Mouse (Mus musculus) limb, embryonic 14.5 days (tissue): Measurements from ENCODE around the gene Tssk3. TPM values are rescaled to one million over a fixed set of nuclear protein-coding genes. Genes with fewer than 3 reads are reported as not detected.

Experiments
- ATAC-seq: fragments of 200-750 bp; cut with Nextera tagmentation; 2 replicates; pipeline ENCODE4 v1.8.0; 2017; ENCODE audit warnings: low read depth, moderate number of reproducible peaks, moderate TSS enrichment; ENCODE audit not compliant: low FRiP score
- DNase-seq: peaks from one replicate; pipeline ENCODE4 v3.0.0-alpha.2; 2015; ENCODE audit warnings: low spot score
- H3K27ac ChIP-seq: fragments of 300-500 bp; sonication (generic); replicated peaks from 2 replicates; pipeline ENCODE4 v1.5.1; 2014; ENCODE audit warnings: low read depth, mild to moderate bottlenecking, low read length, moderate library complexity, mixed read lengths
- H3K27me3 ChIP-seq: fragments of 300-500 bp; sonication (generic); 2 replicates; pipeline ENCODE4 v1.6.1; 2014; ENCODE audit warnings: low read length, mixed read lengths; ENCODE audit not compliant: control insufficient read depth, insufficient read depth
- H3K36me3 ChIP-seq: fragments of 300-500 bp; sonication (generic); 2 replicates; pipeline ENCODE4 v1.6.1; 2014; ENCODE audit warnings: mild to moderate bottlenecking, low read length, moderate library complexity, mixed read lengths; ENCODE audit not compliant: control insufficient read depth, insufficient read depth
- H3K4me1 ChIP-seq: fragments of 300-500 bp; sonication (generic); 2 replicates; pipeline ENCODE4 v1.6.1; 2014; ENCODE audit warnings: antibody characterized with exemption, low read length, mixed read lengths; ENCODE audit not compliant: control insufficient read depth, insufficient read depth
- H3K4me2 ChIP-seq: fragments of 300-500 bp; sonication (generic); replicated peaks from 2 replicates; pipeline ENCODE4 v1.6.1; 2014; ENCODE audit warnings: low read depth, mild to moderate bottlenecking, low read length, moderate library complexity; ENCODE audit not compliant: severe bottlenecking
- H3K4me3 ChIP-seq: fragments of 300-500 bp; sonication (generic); replicated peaks from 2 replicates; pipeline ENCODE4 v1.5.1; 2014; ENCODE audit warnings: low read length
- H3K9ac ChIP-seq: fragments of 300-500 bp; sonication (generic); 2 replicates; pipeline ENCODE4 v1.6.1; 2014; ENCODE audit warnings: mild to moderate bottlenecking, low read depth, low read length, moderate library complexity; ENCODE audit not compliant: severe bottlenecking
- H3K9me3 ChIP-seq: fragments of 300-500 bp; sonication (generic); 2 replicates; pipeline ENCODE4 v1.6.1; 2016; ENCODE audit warnings: low read length; ENCODE audit not compliant: control insufficient read depth
- POLR2A ChIP-seq: fragments of 200-500 bp; IDR thresholded peaks from 2 replicates; pipeline ENCODE4 v1.8.0; 2012; ENCODE audit warnings: inconsistent platforms, mild to moderate bottlenecking, moderate library complexity, borderline replicate concordance; ENCODE audit not compliant: insufficient read depth, insufficient read length; ENCODE audit errors: extremely low read depth
- WGBS: fragments of 180-500 bp; shearing (Covaris S2); extraction: QIAGEN DNeasy Blood & Tissue Kit; methylation state at CpG from one replicate; pipeline ENCODE4 v1.1.7; 2014; 5-methylcytosine and 5-hydroxymethylcytosine counted together
- polyA plus RNA-seq, 2 experiments: library from polyadenylated mRNA; depleted of rRNA in 1 of 2; stranded (reverse) in 1 of 2; unstranded in 1 of 2; fragments of >200 nt; fragmentation: Nextera tagmentation in 1 of 2; extraction: Ambion mirVana in 1 of 2; gene quantifications; 2 replicates each; pipeline versions ENCODE4 v1.2.1 to v1.2.3; 2012 to 2014

Gene Tssk3
- polyA plus RNA-seq, 2 experiments = not detected

DNA sequence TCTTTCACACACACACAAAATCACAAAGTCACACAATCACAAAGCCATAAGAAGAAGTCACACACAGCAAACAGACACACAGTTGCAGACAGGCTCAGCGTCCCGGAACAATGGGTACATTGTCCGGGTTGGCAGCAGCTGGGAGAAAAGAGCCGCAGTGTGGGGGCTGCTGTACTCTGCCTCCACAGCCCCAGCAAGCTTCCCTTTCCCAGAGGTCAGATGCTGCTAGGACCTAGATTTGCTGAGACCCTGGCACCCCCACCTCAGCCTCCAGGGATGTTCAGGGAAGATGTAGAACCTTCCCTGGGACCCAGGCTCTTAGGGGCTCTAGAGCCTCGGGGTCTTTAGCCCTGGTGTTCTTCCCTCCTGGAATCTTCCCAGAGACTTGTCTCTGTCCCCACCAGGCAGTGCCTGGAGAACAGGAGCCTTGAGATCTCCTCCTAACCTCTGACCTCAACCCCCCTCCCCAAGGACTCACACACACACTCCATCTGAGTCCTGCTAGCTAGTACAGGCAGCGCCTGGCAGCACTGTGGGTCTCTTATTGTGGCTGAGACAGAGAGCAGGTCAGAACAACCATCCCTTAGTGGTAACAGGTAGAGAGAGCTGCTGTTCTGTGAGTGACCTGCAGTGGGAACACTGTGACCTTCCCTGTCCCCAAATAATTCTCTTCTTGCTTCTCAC is 20.7 kb upstream of the Tssk3 start:
- Histone ChIP-seq H3K9ac (no peak overlapping the region), H3K27me3 (no peaks in the 10 kb centered on the region), H3K9me3 (no peaks in the 10 kb centered on the region), H3K4me3 (no peak overlapping the region), H3K36me3 (peaks cover 15% of the 10 kb centered on the region), H3K4me2 (no peak overlapping the region), H3K27ac (no peak overlapping the region), H3K4me1 (peaks cover 10% of the 10 kb centered on the region; the same call in 1 of the 2 replicates)
- TF ChIP-seq POLR2A = no peak
- ATAC-seq (no peak), DNase-seq (no peak)
- 56% methylated on average over 6 of the region's 6 CpGs for WGBS

- Histone ChIP-seq H3K27me3 (no peaks in the 10 kb centered on the region), H3K9ac (no peak overlapping the region), H3K9me3 (no peaks in the 10 kb centered on the region), H3K4me3 (no peak overlapping the region), H3K36me3 (peaks cover 10% of the 10 kb centered on the region), H3K27ac (no peak overlapping the region), H3K4me2 (no peak overlapping the region), H3K4me1 (peaks cover 10% of the 10 kb centered on the region; the same call in 1 of the 2 replicates)
- 57% methylated on average over 6 of the region's 6 CpGs for WGBS
- DNase-seq (no peak), ATAC-seq (no peak)
- no peak for TF ChIP-seq POLR2A
Measured at GRCm38 (mm10) chr4:129510723-129511412, 20.0 kb upstream of the Tssk3 start.

DNA sequence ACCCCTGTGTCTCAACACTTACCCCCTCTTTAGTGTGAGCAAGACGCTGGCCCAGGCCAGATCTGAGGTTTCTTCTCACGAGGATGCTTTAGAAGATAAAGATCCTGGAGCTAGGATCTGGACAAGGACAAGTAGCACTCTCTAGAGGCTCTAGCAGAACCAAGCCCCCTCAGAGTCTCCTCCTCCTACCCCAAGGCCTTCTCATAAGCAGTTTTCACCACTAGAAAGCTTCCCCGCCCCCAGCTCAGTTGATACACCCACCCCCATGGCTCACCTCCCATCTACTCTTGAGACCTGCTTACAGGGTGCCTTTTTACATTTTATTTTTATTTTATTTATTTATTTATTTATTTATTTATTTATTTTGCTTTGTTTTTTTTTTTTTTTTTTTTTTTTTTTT is 18.8 kb upstream of the Tssk3 start:
- Histone ChIP-seq H3K27me3 (no peaks in the 10 kb centered on the region), H3K4me3 (no peak overlapping the region), H3K9me3 (no peaks in the 10 kb centered on the region), H3K27ac (no peak overlapping the region), H3K4me2 (no peak overlapping the region), H3K4me1 (peaks cover 10% of the 10 kb centered on the region; the same call in 1 of the 2 replicates), H3K9ac (no peak overlapping the region), H3K36me3 (no peaks in the 10 kb centered on the region)
- no peak for TF ChIP-seq POLR2A
- 78% methylated on average over 3 of the region's 3 CpGs for WGBS
- ATAC-seq = no peak
- no peak for DNase-seq

- no peak overlapping the region for H3K27ac ChIP-seq
- 61% methylated on average over 15 of the region's 15 CpGs for WGBS
Measured at GRCm38 (mm10) chr4:129508834-129509600, 18.2 kb upstream of the Tssk3 start.

DNA sequence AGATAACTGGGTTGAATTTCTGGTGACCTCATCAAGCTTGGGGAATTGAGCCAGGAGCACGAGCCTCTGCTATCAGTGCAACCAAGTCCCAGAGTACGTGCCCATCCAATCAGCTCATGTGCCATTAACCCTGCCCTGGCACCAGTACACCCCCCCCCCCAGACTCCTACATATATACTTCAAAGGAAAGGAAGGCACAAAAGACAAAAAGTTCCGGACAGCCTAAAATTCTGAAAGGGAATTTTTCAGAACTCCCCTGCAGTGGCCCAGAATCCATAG is 17.4 kb upstream of the Tssk3 start:
- Histone ChIP-seq H3K4me3 (no peak overlapping the region), H3K9ac (no peak overlapping the region), H3K4me2 (no peak overlapping the region), H3K27ac (no peak overlapping the region), H3K4me1 (peaks cover 9% of the 10 kb centered on the region; the same call in 1 of the 2 replicates), H3K9me3 (no peaks in the 10 kb centered on the region), H3K36me3 (no peaks in the 10 kb centered on the region), H3K27me3 (no peaks in the 10 kb centered on the region)
- TF ChIP-seq POLR2A = no peak
- WGBS = 66% methylated on average over 3 of the region's 3 CpGs
- DNase-seq (no peak), ATAC-seq (no peak)

More at GRCm38 (mm10) chr4:129508834-129509600, 18.2 kb upstream of the Tssk3 start:
- Histone ChIP-seq H3K9ac (no peak overlapping the region), H3K4me1 (peaks cover 10% of the 10 kb centered on the region; the same call in 1 of the 2 replicates), H3K27me3 (no peaks in the 10 kb centered on the region), H3K36me3 (no peaks in the 10 kb centered on the region), H3K4me3 (no peak overlapping the region), H3K9me3 (no peaks in the 10 kb centered on the region), H3K4me2 (no peak overlapping the region)
- ATAC-seq = no peak
- DNase-seq = no peak
- no peak for TF ChIP-seq POLR2A
